Mouse (Mus musculus): ENCODE measurements around the gene Mapkapk2. TPM values are rescaled to one million over a fixed set of nuclear protein-coding genes. Genes with fewer than 3 reads are reported as not detected.

The Mapkapk2 gene
- polyA plus RNA-seq, 1 experiment from 2014 or later: 44.7 TPM

GRCm38 (mm10) chr1:131060290-131061253 lies 37.1 kb downstream of the Mapkapk2 start:
- Histone ChIP-seq H3K4me2 (ENCODE audit: low read depth, low read length) (no peak overlapping the region), H3K27ac (replicated peaks; ENCODE audit: low read depth, low read length) (no peak overlapping the region), H3K9me3 (replicated peaks; ENCODE audit: control insufficient read depth, low read length) (no peaks in the 10 kb centered on the region), H3K4me3 (ENCODE audit: low read depth, low read length) (no peak overlapping the region), H3K36me3 (replicated peaks; ENCODE audit: control insufficient read depth, insufficient read depth, low read depth, low read length) (peaks cover 3% of the 10 kb centered on the region), H3K27me3 (ENCODE audit: control insufficient read depth, insufficient read depth, low read length) (no peaks in the 10 kb centered on the region), H3K4me1 (ENCODE audit: control insufficient read depth, insufficient read depth, low read length) (no peaks in the 10 kb centered on the region; the same call in 1 of the 2 replicates), H3K9ac (replicated peaks; ENCODE audit: low read length) (no peak overlapping the region)
- WGBS: 71% methylated on average over 13 of the region's 13 CpGs
- DNase-seq (ENCODE audit: low spot score) (peak; percentile 73), ATAC-seq (replicated peaks; ENCODE audit: insufficient number of reproducible peaks, low FRiP score, low TSS enrichment, low read depth) (no peak)

- DNase-seq (ENCODE audit: low spot score) (no peak), ATAC-seq (replicated peaks; ENCODE audit: insufficient number of reproducible peaks, low FRiP score, low TSS enrichment, low read depth) (no peak)
- Histone ChIP-seq H3K4me1 (ENCODE audit: control insufficient read depth, insufficient read depth, low read length) (no peaks in the 10 kb centered on the region; the same call in 1 of the 2 replicates), H3K27ac (replicated peaks; ENCODE audit: low read depth, low read length) (no peak overlapping the region), H3K9ac (replicated peaks; ENCODE audit: low read length) (no peak overlapping the region), H3K9me3 (replicated peaks; ENCODE audit: control insufficient read depth, low read length) (no peaks in the 10 kb centered on the region), H3K27me3 (ENCODE audit: control insufficient read depth, insufficient read depth, low read length) (no peaks in the 10 kb centered on the region), H3K4me3 (ENCODE audit: low read depth, low read length) (no peak overlapping the region), H3K36me3 (replicated peaks; ENCODE audit: control insufficient read depth, insufficient read depth, low read depth, low read length) (peaks cover 8% of the 10 kb centered on the region), H3K4me2 (ENCODE audit: low read depth, low read length) (no peak overlapping the region)
- WGBS: 89% methylated on average over 5 of the region's 5 CpGs
Measured at GRCm38 (mm10) chr1:131059841-131060240, 37.8 kb downstream of the Mapkapk2 start.

- no peak overlapping the region for H3K4me3 ChIP-seq (ENCODE audit: low read depth, low read length)
- H3K27me3 ChIP-seq (ENCODE audit: control insufficient read depth, insufficient read depth, low read length): no peaks in the 10 kb centered on the region
- no peaks in the 10 kb centered on the region for H3K9me3 ChIP-seq (replicated peaks; ENCODE audit: control insufficient read depth, low read length)
- H3K36me3 ChIP-seq (replicated peaks; ENCODE audit: control insufficient read depth, insufficient read depth, low read depth, low read length): peaks cover 8% of the 10 kb centered on the region
- no peak overlapping the region for H3K27ac ChIP-seq (replicated peaks; ENCODE audit: low read depth, low read length)
- no peak overlapping the region for H3K4me2 ChIP-seq (ENCODE audit: low read depth, low read length)
- no peaks in the 10 kb centered on the region; the same call in 1 of the 2 replicates for H3K4me1 ChIP-seq (ENCODE audit: control insufficient read depth, insufficient read depth, low read length)
- 45% methylated on average over 1 of the region's 1 CpGs for WGBS
- no peak overlapping the region for H3K9ac ChIP-seq (replicated peaks; ENCODE audit: low read length)
- ATAC-seq (replicated peaks; ENCODE audit: insufficient number of reproducible peaks, low FRiP score, low TSS enrichment, low read depth): no peak
- DNase-seq (ENCODE audit: low spot score): no peak
Measured at GRCm38 (mm10) chr1:131059411-131059810, 38.2 kb downstream of the Mapkapk2 start.

- WGBS: 79% methylated on average over 7 of the region's 7 CpGs
- Histone ChIP-seq H3K4me1 (ENCODE audit: control insufficient read depth, insufficient read depth, low read length) (no peaks in the 10 kb centered on the region; the same call in 1 of the 2 replicates), H3K9ac (replicated peaks; ENCODE audit: low read length) (no peak overlapping the region), H3K36me3 (replicated peaks; ENCODE audit: control insufficient read depth, insufficient read depth, low read depth, low read length) (peaks cover 8% of the 10 kb centered on the region), H3K27ac (replicated peaks; ENCODE audit: low read depth, low read length) (no peak overlapping the region), H3K9me3 (replicated peaks; ENCODE audit: control insufficient read depth, low read length) (no peaks in the 10 kb centered on the region), H3K27me3 (ENCODE audit: control insufficient read depth, insufficient read depth, low read length) (no peaks in the 10 kb centered on the region), H3K4me3 (ENCODE audit: low read depth, low read length) (no peak overlapping the region), H3K4me2 (ENCODE audit: low read depth, low read length) (no peak overlapping the region)
- ATAC-seq (replicated peaks; ENCODE audit: insufficient number of reproducible peaks, low FRiP score, low TSS enrichment, low read depth) (no peak), DNase-seq (ENCODE audit: low spot score) (no peak)
Measured at GRCm38 (mm10) chr1:131058431-131058830, 39.2 kb downstream of the Mapkapk2 start.

GRCm38 (mm10) chr1:131054251-131054650 lies 43.4 kb downstream of the Mapkapk2 start:
- H3K4me2 ChIP-seq (ENCODE audit: low read depth, low read length): no peak overlapping the region
- H3K36me3 ChIP-seq (replicated peaks; ENCODE audit: control insufficient read depth, insufficient read depth, low read depth, low read length): peaks cover 8% of the 10 kb centered on the region
- no peak overlapping the region for H3K27ac ChIP-seq (replicated peaks; ENCODE audit: low read depth, low read length)
- no peak for DNase-seq (ENCODE audit: low spot score)
- no peak overlapping the region for H3K9ac ChIP-seq (replicated peaks; ENCODE audit: low read length)
- no peaks in the 10 kb centered on the region for H3K27me3 ChIP-seq (ENCODE audit: control insufficient read depth, insufficient read depth, low read length)
- 86% methylated on average over 4 of the region's 4 CpGs for WGBS
- no peaks in the 10 kb centered on the region for H3K9me3 ChIP-seq (replicated peaks; ENCODE audit: control insufficient read depth, low read length)
- no peak overlapping the region for H3K4me3 ChIP-seq (ENCODE audit: low read depth, low read length)
- no peak for ATAC-seq (replicated peaks; ENCODE audit: insufficient number of reproducible peaks, low FRiP score, low TSS enrichment, low read depth)
- H3K4me1 ChIP-seq (ENCODE audit: control insufficient read depth, insufficient read depth, low read length): no peaks in the 10 kb centered on the region

- ATAC-seq (replicated peaks; ENCODE audit: insufficient number of reproducible peaks, low FRiP score, low TSS enrichment, low read depth) (no peak), DNase-seq (ENCODE audit: low spot score) (no peak)
- Histone ChIP-seq H3K36me3 (replicated peaks; ENCODE audit: control insufficient read depth, insufficient read depth, low read depth, low read length) (peaks cover 8% of the 10 kb centered on the region), H3K9ac (replicated peaks; ENCODE audit: low read length) (no peak overlapping the region), H3K27me3 (ENCODE audit: control insufficient read depth, insufficient read depth, low read length) (no peaks in the 10 kb centered on the region), H3K4me1 (ENCODE audit: control insufficient read depth, insufficient read depth, low read length) (no peaks in the 10 kb centered on the region), H3K27ac (replicated peaks; ENCODE audit: low read depth, low read length) (no peak overlapping the region), H3K4me3 (ENCODE audit: low read depth, low read length) (no peak overlapping the region), H3K9me3 (replicated peaks; ENCODE audit: control insufficient read depth, low read length) (no peaks in the 10 kb centered on the region), H3K4me2 (ENCODE audit: low read depth, low read length) (no peak overlapping the region)
- 60% methylated on average over 4 of the region's 4 CpGs for WGBS
Measured at GRCm38 (mm10) chr1:131053656-131054055, 44.0 kb downstream of the Mapkapk2 start.

GRCm38 (mm10) chr1:131053239-131053638 lies 44.4 kb downstream of the Mapkapk2 start:
- peak; percentile 77 for ATAC-seq (replicated peaks; ENCODE audit: insufficient number of reproducible peaks, low FRiP score, low TSS enrichment, low read depth)
- Histone ChIP-seq H3K27ac (replicated peaks; ENCODE audit: low read depth, low read length) (no peak overlapping the region), H3K9ac (replicated peaks; ENCODE audit: low read length) (no peak overlapping the region), H3K4me3 (ENCODE audit: low read depth, low read length) (no peak overlapping the region), H3K9me3 (replicated peaks; ENCODE audit: control insufficient read depth, low read length) (no peaks in the 10 kb centered on the region), H3K36me3 (replicated peaks; ENCODE audit: control insufficient read depth, insufficient read depth, low read depth, low read length) (peaks cover 8% of the 10 kb centered on the region), H3K4me2 (ENCODE audit: low read depth, low read length) (no peak overlapping the region), H3K27me3 (ENCODE audit: control insufficient read depth, insufficient read depth, low read length) (no peaks in the 10 kb centered on the region), H3K4me1 (ENCODE audit: control insufficient read depth, insufficient read depth, low read length) (no peaks in the 10 kb centered on the region)
- WGBS: 6% methylated on average over 8 of the region's 8 CpGs
- peak; percentile 88 for DNase-seq (ENCODE audit: low spot score)

- Histone ChIP-seq H3K9me3 (replicated peaks; ENCODE audit: control insufficient read depth, low read length) (no peaks in the 10 kb centered on the region), H3K36me3 (replicated peaks; ENCODE audit: control insufficient read depth, insufficient read depth, low read depth, low read length) (peaks cover 8% of the 10 kb centered on the region), H3K27me3 (ENCODE audit: control insufficient read depth, insufficient read depth, low read length) (no peaks in the 10 kb centered on the region), H3K27ac (replicated peaks; ENCODE audit: low read depth, low read length) (no peak overlapping the region), H3K4me3 (ENCODE audit: low read depth, low read length) (no peak overlapping the region), H3K9ac (replicated peaks; ENCODE audit: low read length) (no peak overlapping the region), H3K4me1 (ENCODE audit: control insufficient read depth, insufficient read depth, low read length) (no peaks in the 10 kb centered on the region), H3K4me2 (ENCODE audit: low read depth, low read length) (no peak overlapping the region)
- WGBS: 30% methylated on average over 7 of the region's 7 CpGs
- ATAC-seq (replicated peaks; ENCODE audit: insufficient number of reproducible peaks, low FRiP score, low TSS enrichment, low read depth) (no peak), DNase-seq (ENCODE audit: low spot score) (no peak)
Measured at GRCm38 (mm10) chr1:131051073-131051472, 46.6 kb downstream of the Mapkapk2 start.
